Mouse (Mus musculus): ENCODE results near the gene Ifnar2.
A peak's percentile ranks its signal among the peaks of the same experiment; 100 is the strongest.

Gene Ifnar2

GRCm38 (mm10) chr16:91372577-91373472 is at the start of gene Ifnar2:
Ifnar2 (plus strand) TSS chr16:91372783.
- peak; percentile 83 for DNase-seq

GRCm38 (mm10) chr16:91327605-91328004 is 45.0 kb upstream of the Ifnar2 start:
- no peak for DNase-seq

DNA sequence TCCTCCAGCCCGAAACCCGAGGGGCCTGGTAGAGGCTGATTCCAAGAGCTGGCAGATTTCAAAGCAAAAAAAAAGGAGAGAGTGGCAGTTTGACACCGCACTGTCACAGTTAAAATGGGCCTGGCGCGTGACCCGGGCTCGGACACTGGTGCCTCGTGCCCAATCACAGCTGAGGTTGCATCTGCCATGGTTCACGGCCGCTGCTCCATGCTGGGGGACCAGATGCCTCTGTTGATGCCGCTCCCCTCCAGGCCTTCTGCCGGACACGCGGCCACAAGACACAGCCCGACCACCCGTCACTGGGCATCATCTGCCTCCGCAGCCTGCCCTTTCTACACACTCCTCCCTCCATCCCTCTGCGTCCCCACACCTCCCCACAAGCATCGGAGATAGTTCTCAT is 43.7 kb upstream of the Ifnar2 start:
- no peak for DNase-seq

- no peak for DNase-seq
These were observed 42.1 kb upstream of the Ifnar2 start for GRCm38 (mm10) chr16:91330496-91330895.

GRCm38 (mm10) chr16:91331153-91331552 is 41.4 kb upstream of the Ifnar2 start:
- DNase-seq, result no peak

DNA sequence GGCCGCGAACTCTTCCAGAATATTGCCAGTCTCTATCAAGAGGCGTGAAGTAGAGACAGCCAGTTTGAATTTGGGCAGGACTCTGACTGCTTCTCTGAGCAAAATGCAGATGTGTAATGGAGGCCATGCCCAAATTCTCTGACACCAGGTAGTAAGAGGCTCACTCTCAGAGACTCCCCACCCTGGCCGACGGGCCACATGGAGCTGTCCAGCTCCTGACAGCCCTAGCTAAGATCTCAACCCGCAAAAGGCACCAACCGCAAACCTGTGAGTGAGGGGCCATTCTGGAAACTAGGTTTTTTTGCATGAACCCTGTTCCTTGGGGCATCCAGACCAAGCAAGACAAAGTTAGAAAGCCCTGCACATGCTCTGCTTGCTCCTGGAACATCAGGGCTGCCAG is 39.7 kb upstream of the Ifnar2 start:
- DNase-seq, result no peak

GRCm38 (mm10) chr16:91334190-91334893 is 38.2 kb upstream of the Ifnar2 start:
- no peak for DNase-seq

DNA sequence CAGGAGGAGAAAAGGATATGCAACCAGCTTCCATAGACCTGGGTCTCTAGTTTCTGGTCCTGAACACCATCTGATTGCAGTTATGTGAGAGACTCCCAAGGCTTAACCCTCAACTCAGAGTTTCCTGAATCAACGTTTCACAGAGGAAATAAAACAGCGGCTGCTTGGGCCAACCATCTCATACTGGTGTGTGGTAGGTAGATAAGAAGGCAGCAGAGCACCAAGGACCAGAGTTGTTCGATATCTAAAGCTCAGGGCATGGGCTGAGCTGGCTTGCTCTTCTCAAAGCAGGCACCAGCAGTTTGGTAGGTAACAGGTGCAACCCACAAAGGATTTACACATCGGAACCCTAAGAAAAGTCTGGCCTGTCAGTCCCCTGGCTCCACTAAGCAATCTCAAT is 35.8 kb upstream of the Ifnar2 start:
- no peak for DNase-seq

- DNase-seq, result no peak
These were observed 35.1 kb upstream of the Ifnar2 start for GRCm38 (mm10) chr16:91337480-91337879.

GRCm38 (mm10) chr16:91346491-91346890 is 26.1 kb upstream of the Ifnar2 start:
- DNase-seq, result no peak

DNA sequence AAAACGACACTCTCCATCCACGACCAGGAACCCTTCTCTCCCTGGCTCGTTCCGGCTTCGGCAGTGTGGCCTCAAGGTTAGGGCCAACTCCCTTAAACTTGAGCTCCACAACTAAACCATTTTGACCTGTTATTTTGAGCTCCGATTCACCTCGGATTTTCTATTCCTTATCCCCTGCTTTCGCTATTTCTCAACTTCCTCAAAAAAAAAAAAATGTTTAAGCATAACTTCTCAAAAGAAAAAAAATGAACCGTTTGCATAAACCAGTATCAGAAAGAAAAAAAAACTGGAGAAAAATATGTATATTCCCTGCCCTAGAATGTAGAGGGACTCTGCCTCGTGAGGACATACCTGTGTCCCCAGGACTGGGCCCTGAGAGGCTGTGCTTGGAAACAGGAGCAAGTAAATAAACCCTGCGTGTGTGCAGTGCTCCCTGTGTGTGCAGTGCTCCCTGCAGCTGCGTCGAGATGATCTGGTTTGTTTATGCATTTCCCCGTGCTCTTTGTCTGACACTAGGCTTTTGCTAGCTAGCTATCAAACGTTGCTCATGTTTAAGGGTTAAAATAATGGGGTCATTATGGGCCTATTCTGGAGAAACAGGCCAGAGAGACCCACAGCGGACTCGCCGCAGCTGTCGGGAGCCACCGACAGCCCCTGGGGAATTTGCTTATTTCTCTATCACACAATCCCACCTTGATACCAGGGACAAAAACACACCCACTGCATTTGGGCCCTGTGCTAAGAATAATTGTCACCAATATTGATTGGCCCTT is 24.9 kb upstream of the Ifnar2 start:
- DNase-seq, result no peak

DNA sequence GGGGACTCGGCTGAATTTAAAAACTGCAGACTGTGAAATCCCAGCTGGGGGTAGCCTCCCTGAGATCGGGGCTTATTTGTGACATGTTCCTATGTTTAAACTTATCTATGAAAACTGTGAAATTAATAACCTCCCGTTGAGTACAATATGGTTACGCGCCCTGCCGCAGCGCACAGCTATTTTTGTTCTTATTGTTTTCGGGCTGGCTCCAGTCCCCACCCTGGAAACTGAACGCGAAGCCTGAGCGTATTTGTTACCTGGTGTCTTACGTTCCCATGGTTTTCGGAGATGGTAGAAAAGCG is 24.4 kb upstream of the Ifnar2 start:
- DNase-seq, result no peak

DNA sequence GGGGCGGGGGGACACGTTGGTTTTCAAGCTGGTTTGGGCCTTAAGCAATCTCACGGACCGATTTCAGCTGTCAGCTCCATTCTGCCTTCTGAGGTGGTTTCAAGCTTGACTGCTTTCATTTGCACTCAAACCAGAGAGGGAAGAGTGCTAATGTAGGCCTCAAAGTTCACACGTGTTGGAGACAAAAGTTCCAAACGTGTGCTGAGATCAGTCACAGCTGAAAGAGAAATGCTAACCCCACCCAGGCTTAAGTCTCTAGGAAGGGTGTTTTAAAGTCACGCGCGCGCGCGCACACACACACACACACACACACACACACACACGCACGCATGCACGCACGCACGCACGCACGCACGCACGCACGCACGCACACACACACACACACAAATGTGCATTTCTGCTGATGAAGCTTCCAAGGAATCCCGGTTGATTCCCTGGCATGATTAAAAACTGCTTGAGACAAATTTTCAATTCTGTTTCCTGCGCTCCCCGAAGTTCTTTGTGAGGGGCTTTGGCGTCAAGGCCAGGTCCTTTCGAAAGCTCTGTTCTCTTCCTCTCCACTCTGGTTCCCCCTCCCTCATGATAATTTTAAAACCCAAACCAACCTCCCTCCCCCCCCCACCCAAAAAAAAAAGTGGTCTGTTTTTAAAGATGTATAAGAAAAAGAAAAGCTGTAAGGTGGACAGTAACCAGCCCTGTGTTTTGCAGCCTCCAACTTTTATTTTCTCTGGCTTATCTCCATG is 23.8 kb upstream of the Ifnar2 start:
- DNase-seq, result no peak

- peak; percentile 71 for DNase-seq
These were observed 20.5 kb upstream of the Ifnar2 start for GRCm38 (mm10) chr16:91352084-91352562.

DNA sequence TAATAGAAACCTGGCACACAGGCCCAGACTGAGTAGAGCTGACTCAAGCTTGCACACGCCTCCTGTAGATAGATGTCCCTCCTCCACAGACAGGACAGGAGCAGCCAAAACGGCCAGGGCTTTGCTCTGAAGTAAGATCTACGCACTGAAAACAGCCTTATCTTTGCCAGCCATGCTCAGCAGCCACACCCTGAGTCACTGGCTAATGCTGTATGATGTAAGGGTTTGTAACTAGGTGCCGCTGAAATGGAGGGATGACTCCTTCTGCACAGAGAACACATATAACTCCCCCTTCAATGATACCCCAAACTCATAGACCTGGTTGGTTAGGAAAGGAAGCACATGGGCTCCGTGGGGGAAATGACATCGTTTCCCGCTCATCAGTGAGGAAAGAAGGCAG is 19.8 kb upstream of the Ifnar2 start:
- no peak for DNase-seq

- no peak for DNase-seq
These were observed 19.4 kb upstream of the Ifnar2 start for GRCm38 (mm10) chr16:91353177-91353576.

DNA sequence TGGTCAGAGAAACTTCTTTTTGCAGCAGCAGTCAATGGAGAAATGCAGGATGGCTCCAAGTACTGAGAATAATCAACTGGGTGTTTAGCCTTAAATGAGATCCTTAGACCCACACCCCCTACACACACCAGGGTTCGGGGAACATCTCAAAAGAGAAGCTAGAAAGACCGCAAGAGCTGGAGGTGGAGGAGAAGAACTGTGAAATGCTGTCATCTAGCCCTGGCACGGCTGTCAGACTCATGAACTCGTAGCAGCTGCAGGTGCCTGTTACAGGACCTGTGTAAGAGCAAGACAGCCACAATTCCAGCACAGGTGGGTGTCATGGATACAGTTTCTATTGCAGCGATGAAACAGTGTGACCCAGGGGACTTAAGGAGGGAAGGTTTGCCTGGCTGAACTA is 18.9 kb upstream of the Ifnar2 start:
- DNase-seq, result no peak

DNA sequence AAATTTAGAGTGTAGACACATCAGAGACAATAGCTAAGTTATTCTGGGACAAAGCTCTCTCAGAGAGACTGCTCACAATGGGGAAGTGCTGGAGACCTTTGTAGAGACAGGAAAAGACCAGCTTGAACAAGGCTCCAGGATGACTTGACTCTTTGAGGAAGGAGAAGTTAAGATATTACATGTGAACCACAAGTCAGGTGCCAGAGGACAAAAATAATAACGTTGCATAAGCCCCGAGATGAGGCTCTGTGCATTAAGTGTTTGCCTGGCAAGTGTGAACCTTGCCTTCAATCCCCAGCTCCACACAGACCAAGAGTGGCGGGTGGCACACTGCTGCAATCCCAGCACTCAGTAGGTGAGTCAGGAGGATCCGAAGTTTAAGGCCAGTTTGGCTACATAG is 18.0 kb upstream of the Ifnar2 start:
- no peak for DNase-seq

- no peak for DNase-seq
These were observed 17.4 kb upstream of the Ifnar2 start for GRCm38 (mm10) chr16:91355160-91355559.

DNA sequence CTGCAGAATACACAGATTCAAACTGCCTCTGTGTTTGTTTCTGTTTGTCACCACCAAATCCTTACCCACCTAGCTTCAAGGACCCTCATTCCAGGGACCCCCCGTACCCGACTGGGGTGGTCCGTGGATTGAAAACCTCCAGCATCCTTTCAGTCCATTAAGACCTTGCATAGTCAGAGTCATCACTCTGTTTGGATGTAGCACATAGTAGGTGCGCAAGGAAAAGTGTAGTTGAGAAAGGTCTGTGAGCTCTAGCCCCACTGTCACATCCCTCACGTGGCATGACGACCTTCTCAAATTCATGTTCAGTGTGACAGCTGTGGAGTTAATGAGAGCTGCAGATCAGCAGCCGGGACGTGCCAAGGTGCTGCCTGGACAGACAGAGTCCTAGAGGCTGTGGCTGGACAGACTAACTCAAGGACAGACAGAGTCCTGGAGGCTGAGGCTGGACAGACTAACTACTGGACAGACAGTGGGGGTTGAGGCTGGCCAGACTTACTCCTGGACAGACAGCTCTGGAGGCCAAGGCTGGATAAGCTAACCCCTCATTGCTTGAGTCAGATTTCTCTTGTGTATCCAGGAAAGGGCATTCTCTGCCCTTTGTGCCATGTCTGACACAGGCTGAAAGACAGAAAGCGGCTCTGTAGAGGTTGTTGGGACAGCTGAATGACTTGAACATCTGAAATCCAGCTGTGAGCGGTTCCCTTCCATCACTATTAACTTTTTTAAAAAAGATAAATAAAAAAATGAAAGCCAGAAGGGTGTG is 15.6 kb upstream of the Ifnar2 start:
- DNase-seq, result no peak

GRCm38 (mm10) chr16:91357526-91357900 is 15.1 kb upstream of the Ifnar2 start:
- DNase-seq, result no peak

- peak; percentile 78 for DNase-seq
These were observed 14.0 kb upstream of the Ifnar2 start for GRCm38 (mm10) chr16:91358555-91358954.

Data from kidney, adult 9 months (tissue).